Mouse (Mus musculus): ENCODE data around the gene Stard9.

- peak; percentile 7; the same call in 1 of the 2 replicates for TF ChIP-seq CTCF (IDR thresholded peaks at IDR 0.05; ENCODE audit: low read depth, low read length)
- TF ChIP-seq POLR2A (IDR thresholded peaks at IDR 0.05; ENCODE audit: borderline replicate concordance, low read depth, low read length) = no peak
Observed at GRCm38 (mm10) chr2:120663491-120664154, 34.7 kb downstream of the Stard9 start.
